Mouse (Mus musculus) CH12.LX (cell line): ENCODE measurements around the gene Shld2.

Experiments
- CTCF ChIP-seq, 2 experiments: IDR thresholded peaks in 1 of 2; conservative IDR thresholded peaks in 1 of 2; 2 replicates each; pipeline ENCODE4 v1.5.1; 2011 to 2012; ENCODE audit warnings: low read depth in 2 of 2, low read length in 2 of 2, improper control_type of control experiment in 1 of 2, inconsistent platforms in 1 of 2, mild to moderate bottlenecking in 1 of 2, moderate library complexity in 1 of 2
- HCFC1 ChIP-seq: IDR thresholded peaks from 2 replicates; pipeline ENCODE4 v1.6.1; 2012; ENCODE audit warnings: low read depth, mild to moderate bottlenecking, inconsistent platforms, low read length, improper control_type of control experiment
- MAX ChIP-seq: IDR thresholded peaks from 2 replicates; pipeline ENCODE4 v1.6.1; 2011; ENCODE audit warnings: low read length, improper control_type of control experiment
- POLR2A ChIP-seq: IDR thresholded peaks from 2 replicates; pipeline ENCODE4 v1.6.1; 2011; ENCODE audit warnings: low read depth, mild to moderate bottlenecking, improper control_type of control experiment, low read length

DNA sequence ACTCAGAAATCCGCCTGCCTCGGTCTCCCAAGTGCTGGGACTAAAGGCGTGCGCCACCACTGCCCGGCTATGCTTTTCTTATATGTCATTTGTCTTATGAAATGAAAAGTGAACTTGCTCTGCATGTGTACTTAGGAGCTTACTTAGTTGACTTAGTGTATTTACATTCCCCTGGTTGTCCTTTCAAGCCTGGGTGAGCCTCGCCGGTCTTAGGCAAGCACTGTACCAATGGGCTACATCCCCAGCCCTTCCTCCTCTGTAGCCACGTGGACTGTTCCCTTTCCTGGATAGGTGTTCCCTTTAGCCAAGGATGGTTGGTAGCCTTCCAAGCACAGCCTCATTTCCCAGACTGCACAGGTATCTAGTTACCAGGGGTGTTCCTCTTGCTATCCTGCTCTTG is 38.7 kb upstream of the Shld2 start:
- TF ChIP-seq HCFC1 (no peak), POLR2A (no peak), CTCF (conservative IDR thresholded peaks at IDR 0.05 in 1 of 2, IDR thresholded peaks at IDR 0.05 in 1 of 2; ENCODE audit: low read depth in 2 of 2, low read length in 2 of 2) (no peak), MAX (no peak)
